Mouse (Mus musculus) C2C12 (cell line): ENCODE measurements around the gene Shisa9.

ENCODE experiments used
- CTCF ChIP-seq: IDR thresholded peaks from one replicate; pipeline ENCODE4 v1.5.1; 2011; ENCODE audit not compliant: control insufficient read depth, insufficient read depth, insufficient read length
- MAX ChIP-seq: IDR thresholded peaks from one replicate; pipeline ENCODE4 v1.6.1; 2011; ENCODE audit warnings: mild to moderate bottlenecking, control low read depth
- MYOD1 ChIP-seq: IDR thresholded peaks from one replicate; pipeline ENCODE4 v1.6.1; 2011; ENCODE audit warnings: low read depth; ENCODE audit not compliant: control insufficient read depth, insufficient read length
- MYOG ChIP-seq: IDR thresholded peaks from one replicate; pipeline ENCODE4 v1.6.1; 2011; ENCODE audit not compliant: control insufficient read depth, insufficient read length; ENCODE audit errors: extremely low read depth
- USF1 ChIP-seq: IDR thresholded peaks from one replicate; pipeline ENCODE4 v1.6.1; 2011; ENCODE audit warnings: low read depth, mild to moderate bottlenecking, control low read depth, moderate library complexity

DNA sequence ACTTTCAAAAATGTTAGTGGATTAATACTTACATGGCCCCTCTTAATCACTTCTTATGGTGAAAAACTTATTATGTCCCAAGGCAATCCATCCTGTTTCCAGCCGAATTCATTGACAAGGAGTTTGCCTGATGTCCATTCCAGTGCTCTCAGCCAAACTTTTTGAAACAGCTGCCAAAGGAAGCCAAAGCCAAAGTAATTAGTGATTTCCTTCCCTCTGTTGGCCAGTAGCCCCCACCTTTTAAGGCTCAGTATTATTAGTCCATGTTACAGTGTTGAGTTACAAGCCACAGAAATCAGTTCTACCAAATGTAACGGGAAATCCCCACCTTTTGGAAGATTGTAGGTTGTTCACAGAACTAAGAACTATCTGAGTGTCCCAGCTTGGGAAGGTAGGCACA, 28.8 kb downstream of the Shisa9 start:
- TF ChIP-seq CTCF (no peak), MYOG (no peak), MAX (no peak), USF1 (no peak), MYOD1 (no peak)
